Mouse (Mus musculus) brown adipose tissue, adult 24 weeks (tissue): ENCODE data around the gene Erf. TPM values are rescaled to one million over a fixed set of nuclear protein-coding genes. Genes with fewer than 3 reads are reported as not detected.

Source experiments
- H3K27ac ChIP-seq: fragments of 200-500 bp; replicated peaks from 2 replicates; pipeline ENCODE4 v1.5.1; 2012; ENCODE audit warnings: low read depth, mild to moderate bottlenecking, low read length
- H3K4me1 ChIP-seq: fragments of 200-500 bp; 2 replicates; pipeline ENCODE4 v1.6.1; 2012; ENCODE audit warnings: low read length, mixed read lengths; ENCODE audit not compliant: control insufficient read depth, insufficient read depth, insufficient read length
- H3K4me3 ChIP-seq: fragments of 200-500 bp; 2 replicates; pipeline ENCODE4 v1.5.1; 2012; ENCODE audit warnings: low read depth, mild to moderate bottlenecking, low read length, moderate library complexity; ENCODE audit not compliant: insufficient read depth
- polyA plus RNA-seq: library from polyadenylated mRNA; stranded (reverse); fragments of >200 nt; gene quantifications from 2 replicates; pipeline ENCODE4 v1.2.4, GENCODE M21; 2012; ENCODE audit not compliant: missing spikeins, insufficient read depth, insufficient read length

Gene Erf
- polyA plus RNA-seq, 1 experiment = 7.4 TPM

DNA sequence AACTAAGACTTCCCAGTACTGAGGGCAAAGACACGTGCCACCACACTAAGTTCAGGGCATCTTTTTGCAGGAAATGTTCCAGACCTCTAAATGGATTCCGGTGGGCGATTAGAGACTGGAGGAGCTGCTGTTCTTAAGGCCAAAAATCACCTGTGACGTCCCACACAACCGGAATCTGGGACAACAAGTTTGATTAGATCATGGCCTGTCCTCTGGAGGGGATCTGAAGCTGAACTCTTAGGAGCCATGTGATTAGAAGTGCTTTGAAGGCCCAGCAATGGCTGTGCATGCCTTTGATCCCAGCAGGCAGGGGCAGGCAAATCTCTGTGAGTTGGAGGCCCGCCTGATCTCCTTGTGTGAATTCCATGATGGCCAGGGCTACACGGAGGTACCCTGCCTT, 9.9 kb downstream of the Erf start:
- Histone ChIP-seq H3K27ac (no peak overlapping the region), H3K4me1 (peaks cover 4% of the 10 kb centered on the region; the same call in 1 of the 2 replicates), H3K4me3 (no peak overlapping the region)

DNA sequence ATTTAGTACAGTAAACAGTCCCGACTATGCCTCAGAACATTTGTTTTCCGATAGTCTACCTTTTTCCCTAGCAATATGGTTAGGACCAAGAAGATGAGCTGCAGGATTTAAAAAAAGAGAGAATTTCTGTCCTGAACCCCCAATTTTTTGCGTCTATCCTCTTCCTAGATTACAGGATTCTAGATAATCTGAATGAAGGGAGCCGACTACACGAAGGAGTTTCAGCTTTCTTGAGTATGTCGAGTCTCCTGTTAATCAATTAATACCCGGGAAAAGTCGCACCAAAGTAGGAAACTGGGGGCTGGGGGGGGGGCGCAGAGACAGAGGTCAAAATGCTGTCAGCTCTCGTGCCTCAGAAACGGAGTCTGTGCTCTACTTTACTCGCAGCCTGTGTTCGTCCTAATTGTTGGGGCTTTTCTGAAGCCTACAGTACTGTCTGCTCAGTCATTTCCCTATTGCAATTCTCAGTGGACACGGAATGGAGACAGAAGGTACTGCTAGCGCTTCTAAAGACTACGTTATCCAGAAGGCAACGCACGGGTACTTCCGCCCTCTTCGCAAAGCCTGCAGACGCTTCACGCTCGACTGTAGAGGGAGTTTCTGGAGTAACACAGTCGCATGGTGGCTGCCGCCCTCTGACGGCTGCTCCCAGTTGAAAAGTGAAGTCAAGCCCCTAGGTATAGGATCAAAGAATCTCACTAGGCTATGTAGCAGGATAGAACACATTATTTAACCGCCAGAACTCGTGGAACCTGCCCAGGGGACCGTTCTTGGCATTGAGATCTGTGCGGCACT, 11.5 kb downstream of the Erf start:
- H3K27ac ChIP-seq = peak overlapping the region; percentile 89
- H3K4me3 ChIP-seq = peak overlapping the region; percentile 52

DNA sequence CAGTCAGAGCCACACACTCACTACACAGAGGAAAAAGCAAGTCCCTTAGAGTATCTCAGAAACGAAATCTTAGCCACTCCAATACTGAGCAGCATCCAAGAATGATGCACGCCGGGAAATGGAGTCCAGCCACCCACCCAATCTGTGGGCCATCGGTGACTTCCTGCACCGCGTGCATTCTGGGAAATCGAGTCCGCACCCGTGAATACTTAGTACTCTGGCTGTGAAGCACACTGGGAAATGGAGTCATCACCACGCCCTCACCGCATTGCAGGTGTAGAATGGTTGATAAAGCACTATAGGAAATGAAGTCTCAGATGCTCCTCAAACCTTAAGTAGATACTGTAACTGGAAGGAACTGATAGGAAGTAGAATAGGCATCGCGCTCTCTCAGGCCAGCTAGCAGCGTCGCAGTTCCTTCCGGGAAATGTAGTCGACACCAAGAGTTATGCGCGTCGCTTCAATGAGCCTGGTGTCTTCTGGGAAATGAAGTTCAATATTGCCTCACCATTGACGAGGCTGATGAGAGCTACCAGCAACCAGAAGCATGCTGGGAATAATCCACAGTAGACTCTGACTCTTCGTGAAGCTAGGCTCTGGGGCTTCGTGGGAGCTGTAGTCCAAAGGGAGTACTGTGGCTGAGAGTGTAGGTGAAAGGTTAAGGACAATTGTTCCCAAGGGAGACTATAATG, 12.4 kb downstream of the Erf start:
- Histone ChIP-seq H3K27ac (peak overlapping the region; percentile 96), H3K4me1 (peaks cover 4% of the 10 kb centered on the region; the same call in 1 of the 2 replicates), H3K4me3 (peak overlapping the region; percentile 64)

More for the DNA sequence above, 11.5 kb downstream of the Erf start:
- H3K4me1 ChIP-seq = peaks cover 4% of the 10 kb centered on the region; the same call in 1 of the 2 replicates

GRCm38 (mm10) chr7:25237249-25238014, 13.1 kb downstream of the Erf start, which contains the start of gene Gsk3a:
Gsk3a (minus strand) TSS chr7:25237851.
- peaks cover 4% of the 10 kb centered on the region; the same call in 1 of the 2 replicates for H3K4me1 ChIP-seq
- H3K4me3 ChIP-seq = peak within 1 kb of the TSS; percentile 81
- H3K27ac ChIP-seq = peak within 1 kb of the TSS; percentile 96

- Histone ChIP-seq H3K4me3 (no peak overlapping the region), H3K27ac (no peak overlapping the region), H3K4me1 (peaks cover 4% of the 10 kb centered on the region; the same call in 1 of the 2 replicates)
Observed at GRCm38 (mm10) chr7:25235526-25235925, 15.0 kb downstream of the Erf start.

DNA sequence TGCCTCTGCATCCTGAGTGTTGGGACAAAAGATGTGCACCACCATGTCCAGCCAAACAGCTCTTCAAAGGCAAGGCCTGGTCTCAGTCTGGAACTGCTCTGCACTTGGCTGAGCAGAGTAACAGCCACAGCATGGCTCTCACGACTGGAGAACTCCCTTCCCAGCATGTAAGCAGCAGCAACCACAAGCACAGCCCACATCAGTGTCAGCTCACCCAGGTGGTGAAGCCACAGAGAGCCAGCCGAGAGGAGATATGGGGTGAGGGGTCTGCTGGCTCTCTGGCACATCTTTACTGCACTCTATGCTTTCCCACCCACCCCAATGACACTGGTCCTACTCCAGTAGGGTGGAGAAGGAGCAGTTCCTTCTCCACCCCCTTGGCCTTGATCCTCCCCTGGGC, 17.5 kb downstream of the Erf start:
- Histone ChIP-seq H3K4me3 (no peak overlapping the region), H3K27ac (no peak overlapping the region), H3K4me1 (peaks cover 4% of the 10 kb centered on the region; the same call in 1 of the 2 replicates)

DNA sequence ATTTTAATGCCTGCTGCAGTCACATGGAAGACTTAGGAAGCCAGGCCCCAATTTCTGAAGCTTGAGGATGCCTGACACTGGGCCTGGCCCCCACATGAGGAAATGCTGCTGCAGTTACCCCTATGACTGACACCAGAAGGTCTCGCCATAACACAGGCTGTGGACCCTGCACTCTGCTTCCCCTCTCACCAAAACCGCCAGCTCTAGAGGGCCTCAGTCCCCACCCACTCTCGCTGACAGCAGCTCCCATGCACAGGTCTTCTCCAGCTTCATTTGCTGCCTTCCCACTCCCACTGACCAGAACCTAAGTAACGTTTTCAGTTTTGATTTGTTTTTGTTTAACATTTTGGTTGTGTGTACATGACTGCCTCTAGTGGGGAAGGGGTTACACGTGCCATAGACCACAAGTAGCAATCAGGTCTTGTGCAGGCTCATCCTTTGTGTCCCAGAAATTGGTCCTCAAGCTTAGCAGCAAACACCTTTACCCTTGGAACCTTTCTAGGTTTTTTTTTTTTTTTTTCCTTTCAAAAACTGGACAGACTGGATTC, 18.4 kb downstream of the Erf start:
- H3K4me1 ChIP-seq = peaks cover 4% of the 10 kb centered on the region; the same call in 1 of the 2 replicates
- H3K27ac ChIP-seq = no peak overlapping the region
- H3K4me3 ChIP-seq = no peak overlapping the region

GRCm38 (mm10) chr7:25230690-25231285, 19.8 kb downstream of the Erf start:
- Histone ChIP-seq H3K27ac (no peak overlapping the region), H3K4me3 (no peak overlapping the region), H3K4me1 (no peaks in the 10 kb centered on the region)

DNA sequence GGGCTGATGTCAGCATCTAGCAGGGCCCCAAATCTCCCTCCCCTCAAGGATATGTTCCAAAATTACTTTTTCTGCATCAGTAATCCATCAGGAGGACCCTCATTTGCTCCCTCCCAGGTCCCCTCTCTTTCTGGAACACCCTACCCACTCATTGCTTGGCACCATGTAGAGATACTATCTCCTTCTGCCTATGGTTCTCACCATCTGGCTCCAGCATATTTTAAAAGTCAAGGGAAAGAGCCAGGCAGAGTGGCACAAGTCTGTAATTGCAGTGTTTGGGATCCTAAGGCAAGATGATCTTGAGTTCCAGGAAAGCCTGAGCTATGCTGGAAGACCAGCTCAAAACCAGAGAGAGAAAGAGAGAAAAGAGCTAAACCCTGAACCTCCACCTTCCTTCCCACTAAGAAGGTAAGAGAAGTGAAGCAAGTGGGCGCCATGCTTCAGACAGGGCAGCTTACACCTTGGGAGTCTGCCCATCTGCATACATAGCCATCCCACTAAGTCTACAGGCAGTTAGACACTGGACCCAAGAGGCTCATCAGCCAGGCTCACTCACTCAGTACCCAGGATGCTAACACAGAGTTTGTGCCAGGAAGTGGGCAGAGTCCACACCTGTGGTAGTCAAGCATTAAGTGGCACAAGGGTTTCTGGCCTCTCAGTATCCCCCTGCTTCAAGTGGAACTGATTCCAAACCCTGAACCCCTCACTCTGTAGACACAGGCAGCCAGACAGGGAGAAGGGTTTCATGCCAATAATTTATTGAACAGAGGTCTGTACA, 22.8 kb downstream of the Erf start:
- H3K27ac ChIP-seq = no peak overlapping the region

GRCm38 (mm10) chr7:25222275-25222967, 28.1 kb downstream of the Erf start:
- Histone ChIP-seq H3K4me3 (peak overlapping the region; percentile 78), H3K4me1 (peaks cover 14% of the 10 kb centered on the region)

More for the DNA sequence above, 22.8 kb downstream of the Erf start:
- H3K4me1 ChIP-seq = no peaks in the 10 kb centered on the region
- H3K4me3 ChIP-seq = no peak overlapping the region

DNA sequence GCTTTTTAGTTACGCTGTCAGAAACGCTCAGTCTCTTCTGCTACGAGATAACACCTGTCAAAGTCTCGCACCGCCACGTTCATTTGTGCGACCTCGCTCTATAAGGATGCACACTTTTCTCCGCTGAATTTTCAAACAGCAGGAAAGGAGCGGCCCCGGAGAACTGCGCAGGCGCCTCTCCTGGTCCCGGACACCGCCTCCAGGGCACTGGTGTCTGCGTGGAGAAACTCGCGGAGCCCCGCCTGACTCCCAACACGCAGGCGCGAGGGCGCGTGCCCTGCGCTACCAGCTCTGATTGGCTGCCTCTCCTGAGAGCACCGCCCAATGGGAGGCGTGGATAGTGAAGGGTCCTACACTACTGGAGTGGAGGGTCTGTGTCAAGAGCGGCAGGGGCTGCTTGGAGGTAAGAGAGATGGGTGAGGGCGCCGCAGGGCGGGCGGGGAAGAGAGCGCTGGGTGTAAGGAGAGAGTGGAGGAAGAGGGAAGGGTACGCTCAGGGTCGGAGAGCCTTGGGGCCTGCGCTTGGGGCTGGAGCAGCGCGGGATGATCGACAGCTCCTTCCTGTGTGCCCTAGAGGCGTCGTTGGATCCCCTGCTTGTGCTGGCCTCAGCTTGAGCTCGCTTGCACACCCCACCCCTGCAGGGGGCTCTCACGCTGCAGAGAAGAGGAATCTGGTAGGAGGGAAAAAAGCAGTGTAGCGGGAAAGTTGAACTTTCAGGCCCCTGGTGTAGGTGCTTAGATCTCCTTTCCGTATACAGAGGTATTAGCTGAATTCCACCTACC, 29.3 kb downstream of the Erf start, which contains the start of gene Zfp526:
Zfp526 (plus strand) TSS at position 324 of the 782 bp plus-strand sequence.
- Histone ChIP-seq H3K4me1 (peaks cover 14% of the 10 kb centered on the region), H3K27ac (peak within 1 kb of the TSS; percentile 72), H3K4me3 (peak within 1 kb of the TSS; percentile 78)

More at GRCm38 (mm10) chr7:25222275-25222967, 28.1 kb downstream of the Erf start:
- H3K27ac ChIP-seq = no peak overlapping the region

DNA sequence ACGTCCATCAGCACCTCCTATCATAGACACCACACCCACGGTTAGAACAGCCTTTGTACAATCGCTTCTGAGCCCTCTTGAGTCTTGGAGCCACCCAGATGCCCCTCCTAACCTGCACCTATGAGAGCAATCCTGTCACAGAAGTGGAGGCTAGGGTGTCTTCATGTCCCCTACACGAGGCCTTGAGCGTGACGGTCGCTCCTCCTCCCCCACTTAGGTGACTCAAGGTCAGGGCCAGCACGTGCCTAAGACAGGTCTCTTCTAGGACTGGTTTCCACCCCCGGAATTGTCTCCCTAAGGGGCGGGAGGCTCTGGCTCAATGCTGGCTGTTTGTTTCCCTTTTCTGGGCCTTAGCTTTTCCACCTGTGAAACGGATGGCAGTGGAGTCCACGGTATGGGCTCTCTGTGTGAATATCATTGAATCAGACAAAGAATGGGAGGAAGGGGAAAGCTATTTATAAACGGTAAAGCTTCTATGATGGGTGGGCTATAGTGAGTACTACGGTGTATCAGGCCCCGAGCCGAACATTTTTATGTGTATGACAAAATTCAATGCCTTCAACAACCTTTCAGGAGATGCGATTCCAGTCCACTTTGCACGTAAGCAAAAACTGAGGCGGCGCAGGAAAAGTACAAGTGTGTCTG, 30.0 kb downstream of the Erf start, which contains the start of gene Dedd2:
Dedd2 (minus strand) TSS at position 159 of the 645 bp plus-strand sequence.
- peak within 1 kb of the TSS; percentile 80 for H3K4me3 ChIP-seq
- H3K4me1 ChIP-seq = peaks cover 14% of the 10 kb centered on the region
- peak within 1 kb of the TSS; percentile 76 for H3K27ac ChIP-seq
